Mouse (Mus musculus) heart, adult 9 months (tissue): ENCODE data around the gene Dqx1.

Experiments used
- DNase-seq, 2 experiments: peaks; one replicate each; pipeline ENCODE4 v3.0.0; 2022; ENCODE audit warnings: low spot score in 2 of 2

The Dqx1 gene

DNA sequence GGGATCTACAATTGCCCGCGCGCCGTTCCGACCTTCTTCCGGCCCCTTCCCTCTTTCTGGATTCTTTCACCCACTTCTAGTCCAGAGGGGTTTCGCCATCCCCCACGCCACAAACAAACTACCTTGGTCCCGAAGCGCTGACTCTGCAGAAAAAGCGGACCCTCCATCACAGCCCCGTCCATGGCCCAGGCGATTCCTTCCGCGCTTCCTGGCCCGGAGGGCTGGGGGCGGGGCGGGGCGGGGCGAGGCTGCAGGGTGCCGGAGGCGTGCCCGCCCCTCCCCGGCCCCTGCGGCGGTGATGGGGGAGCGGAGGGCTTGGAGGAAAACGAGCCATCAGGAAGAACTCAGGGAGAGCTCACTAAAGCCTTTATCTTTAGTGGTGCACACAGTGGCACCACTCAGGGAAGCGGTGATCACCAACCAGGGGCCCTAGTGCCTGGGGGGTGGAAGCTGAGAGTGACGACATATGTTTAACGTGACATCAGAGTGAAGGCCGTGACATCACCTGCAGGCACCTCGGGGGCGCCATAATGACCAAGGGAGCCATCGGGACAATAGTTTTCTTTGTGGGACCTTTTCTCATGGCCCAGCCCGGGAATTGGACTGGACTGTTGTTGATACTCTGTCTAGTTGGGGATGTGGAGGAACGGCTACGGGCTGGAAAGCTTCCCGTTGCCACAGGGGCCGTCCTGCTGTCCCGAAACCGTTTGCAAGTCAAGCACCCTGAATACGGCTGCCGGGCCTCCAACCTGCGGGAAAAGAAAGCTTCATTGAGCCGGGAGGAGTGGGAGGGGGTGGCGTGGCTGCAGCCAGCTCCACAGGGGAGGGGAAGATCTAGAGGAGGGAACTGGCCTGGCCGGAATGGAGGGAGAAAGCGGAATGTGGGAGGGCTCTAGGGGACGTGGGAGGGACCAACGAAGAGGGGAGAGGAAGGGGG, 24.1 kb upstream of the Dqx1 start, which contains the start of the genes Dok1 and Loxl3:
Dok1 (minus strand) TSS at position 223 of the 937 bp plus-strand sequence.
Loxl3 (plus strand) TSS at position 925 of the 937 bp plus-strand sequence.
- peak; percentile 76 to 78 for DNase-seq

DNA sequence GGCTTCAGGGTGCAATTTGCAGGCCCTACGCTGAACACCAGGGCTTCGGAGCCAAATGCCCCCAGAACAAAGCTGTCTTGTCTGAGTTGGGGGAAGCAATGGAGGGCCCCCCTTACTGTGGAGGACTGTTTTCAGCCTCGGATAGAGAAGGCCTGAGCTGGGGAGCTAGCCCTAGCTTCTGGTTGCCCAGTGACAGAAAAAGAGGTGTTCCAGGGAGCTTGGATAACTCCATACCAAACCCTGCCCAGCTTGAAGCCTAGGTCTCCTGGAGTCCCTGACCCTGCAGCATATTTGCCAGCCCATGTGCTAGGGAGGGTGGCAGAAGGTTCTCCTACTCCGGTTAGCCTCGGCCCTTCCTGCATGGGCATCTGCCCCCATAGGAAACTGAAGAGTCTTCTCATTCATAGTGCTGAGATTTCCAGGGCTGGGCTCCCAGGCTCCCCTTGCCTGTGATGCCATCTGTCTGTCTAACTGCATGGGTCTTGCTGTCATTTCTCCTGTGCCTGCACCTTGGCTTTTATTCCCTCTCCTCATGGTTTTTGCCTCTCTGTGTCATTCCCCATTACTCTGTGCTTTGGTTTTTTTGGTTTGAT, 23.1 kb upstream of the Dqx1 start:
- DNase-seq: no peak

DNA sequence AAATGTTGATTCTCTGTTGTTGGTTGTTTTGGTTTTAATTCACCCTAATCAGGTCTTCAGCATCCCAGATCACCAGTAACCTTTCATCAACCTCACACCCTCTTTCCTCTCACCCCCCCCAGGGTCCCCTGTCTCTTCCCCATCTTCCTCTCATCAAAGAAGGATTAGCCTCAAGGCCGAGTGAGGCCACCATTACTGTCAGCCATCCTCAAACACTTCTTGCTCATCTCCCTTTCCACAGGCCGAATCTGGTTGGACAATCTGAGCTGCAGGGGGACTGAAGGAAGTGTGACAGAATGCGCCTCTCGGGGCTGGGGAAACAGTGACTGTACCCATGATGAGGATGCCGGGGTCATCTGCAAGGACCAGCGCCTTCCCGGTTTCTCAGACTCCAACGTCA, 20.5 kb upstream of the Dqx1 start:
- DNase-seq: no peak

DNA sequence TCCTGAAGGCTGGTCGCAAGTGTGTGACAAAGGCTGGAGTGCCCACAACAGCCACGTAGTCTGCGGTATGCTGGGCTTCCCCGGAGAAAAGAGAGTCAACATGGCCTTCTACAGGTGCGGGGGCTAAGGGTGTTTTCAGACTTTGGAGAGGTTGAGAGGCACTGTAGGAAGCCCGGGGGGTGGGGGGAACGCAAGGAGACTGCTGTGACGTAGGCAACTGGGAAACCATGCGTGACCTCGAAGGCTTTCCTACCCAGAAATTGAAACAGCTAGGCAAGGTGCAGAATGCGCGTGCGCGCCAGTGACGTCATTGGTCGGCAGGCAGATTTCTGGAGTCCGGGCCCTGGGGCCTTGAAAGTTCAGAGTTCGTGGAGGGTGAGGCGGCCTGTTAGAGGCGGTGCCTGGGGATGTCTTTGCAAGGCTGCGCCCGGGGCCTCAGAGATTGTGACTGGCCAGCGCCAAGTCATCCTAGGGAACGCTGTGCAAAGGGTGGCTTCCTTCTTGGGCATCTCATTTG, 19.1 kb upstream of the Dqx1 start:
- peak; percentile 89 to 91 for DNase-seq

DNA sequence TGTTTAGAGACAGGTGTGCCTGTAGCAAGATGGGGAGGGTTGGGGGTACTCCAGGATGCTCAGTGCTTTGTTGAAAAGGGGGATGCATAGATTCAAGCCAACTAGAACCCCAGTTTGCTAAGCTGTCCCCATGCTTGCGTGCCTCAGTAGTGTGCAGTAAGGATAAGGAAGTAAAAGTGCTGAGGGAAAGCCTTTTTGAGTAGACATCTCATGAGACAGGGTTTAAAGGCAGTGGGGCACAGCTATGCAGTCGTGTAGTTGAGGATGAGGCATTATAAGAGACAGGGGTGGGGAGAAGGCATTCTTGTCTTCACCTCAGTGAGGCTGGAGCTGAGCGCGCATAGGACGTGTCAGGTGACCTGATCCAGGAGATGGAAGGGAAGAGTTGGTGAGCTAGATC, 17.0 kb upstream of the Dqx1 start:
- no peak for DNase-seq

DNA sequence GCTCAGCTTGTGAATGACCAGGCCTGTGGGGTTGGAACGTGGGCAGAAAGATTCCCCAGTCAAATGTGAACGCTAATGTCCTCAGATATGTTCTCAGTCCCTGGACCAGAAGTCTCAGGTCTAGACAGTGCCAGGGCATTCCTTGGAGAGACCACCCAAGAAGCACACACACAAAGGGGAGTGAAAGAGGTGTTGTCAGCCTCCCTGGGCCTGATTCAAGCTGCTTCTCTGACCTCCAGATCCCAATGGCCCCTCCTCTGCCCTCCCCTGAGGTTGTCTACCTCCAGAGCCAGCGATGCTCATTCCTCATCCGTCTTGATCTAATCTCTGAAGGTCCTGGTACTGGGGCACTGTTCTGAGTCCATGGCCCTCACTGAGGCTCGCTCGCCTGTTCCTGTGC, 14.1 kb upstream of the Dqx1 start:
- no peak for DNase-seq

DNA sequence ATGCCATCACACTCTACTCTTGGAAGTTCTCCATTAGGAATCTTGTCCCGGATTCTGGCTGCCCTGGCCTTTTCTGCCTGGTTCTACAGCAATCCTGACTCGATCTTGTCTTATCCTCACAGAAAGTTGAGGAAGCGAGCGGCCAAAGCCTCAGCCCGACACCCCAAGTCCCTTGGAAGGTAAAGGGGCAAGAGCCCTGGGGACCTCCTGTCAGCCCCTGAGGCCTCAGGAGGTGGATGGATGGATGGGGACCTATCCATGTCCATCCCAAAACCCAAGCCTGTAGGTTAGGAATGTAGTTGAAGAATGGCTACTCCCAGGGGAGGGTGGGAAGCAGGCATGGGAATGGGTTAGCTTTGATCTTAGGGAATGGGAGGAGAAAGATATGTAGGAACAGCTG, 13.7 kb upstream of the Dqx1 start:
- DNase-seq: no peak

DNA sequence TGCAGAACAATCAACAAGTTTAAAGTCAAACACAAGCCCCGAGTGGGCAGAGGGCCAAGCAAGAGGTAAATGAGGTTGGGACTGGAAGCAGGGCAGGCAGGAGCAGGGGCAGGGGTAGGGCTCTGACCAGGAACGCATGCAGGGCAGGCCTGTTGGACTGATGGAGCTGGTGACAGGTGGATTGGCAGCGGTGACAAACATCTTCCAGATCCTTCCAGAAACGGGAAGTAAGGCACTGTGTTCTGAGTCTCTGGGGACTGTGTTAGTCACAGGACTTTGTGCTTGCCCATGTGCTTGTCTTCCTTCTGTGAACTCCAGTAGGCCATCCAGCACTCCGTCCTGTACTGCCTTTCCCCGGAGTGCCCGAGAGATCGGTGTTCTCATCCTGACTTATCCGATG, 12.9 kb upstream of the Dqx1 start:
- peak; percentile 54 to 59 for DNase-seq

DNA sequence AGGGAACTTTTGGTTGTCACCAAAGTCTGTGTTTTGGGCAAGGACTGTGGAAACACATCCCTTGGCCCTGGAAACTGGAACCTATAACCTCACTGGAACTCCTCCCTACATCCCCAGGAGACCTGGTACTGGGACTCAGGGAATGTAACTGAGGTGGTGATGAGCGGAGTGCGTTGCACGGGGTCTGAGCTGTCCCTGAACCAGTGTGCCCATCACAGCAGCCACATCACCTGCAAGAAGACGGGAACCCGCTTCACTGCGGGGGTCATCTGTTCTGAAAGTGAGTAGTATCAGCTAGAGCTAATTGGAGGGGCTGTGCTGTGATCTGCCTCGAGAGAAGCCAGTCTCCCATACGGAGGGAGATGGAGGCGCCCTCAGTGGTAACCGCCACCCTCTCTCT, 8.3 kb upstream of the Dqx1 start:
- no peak for DNase-seq

DNA sequence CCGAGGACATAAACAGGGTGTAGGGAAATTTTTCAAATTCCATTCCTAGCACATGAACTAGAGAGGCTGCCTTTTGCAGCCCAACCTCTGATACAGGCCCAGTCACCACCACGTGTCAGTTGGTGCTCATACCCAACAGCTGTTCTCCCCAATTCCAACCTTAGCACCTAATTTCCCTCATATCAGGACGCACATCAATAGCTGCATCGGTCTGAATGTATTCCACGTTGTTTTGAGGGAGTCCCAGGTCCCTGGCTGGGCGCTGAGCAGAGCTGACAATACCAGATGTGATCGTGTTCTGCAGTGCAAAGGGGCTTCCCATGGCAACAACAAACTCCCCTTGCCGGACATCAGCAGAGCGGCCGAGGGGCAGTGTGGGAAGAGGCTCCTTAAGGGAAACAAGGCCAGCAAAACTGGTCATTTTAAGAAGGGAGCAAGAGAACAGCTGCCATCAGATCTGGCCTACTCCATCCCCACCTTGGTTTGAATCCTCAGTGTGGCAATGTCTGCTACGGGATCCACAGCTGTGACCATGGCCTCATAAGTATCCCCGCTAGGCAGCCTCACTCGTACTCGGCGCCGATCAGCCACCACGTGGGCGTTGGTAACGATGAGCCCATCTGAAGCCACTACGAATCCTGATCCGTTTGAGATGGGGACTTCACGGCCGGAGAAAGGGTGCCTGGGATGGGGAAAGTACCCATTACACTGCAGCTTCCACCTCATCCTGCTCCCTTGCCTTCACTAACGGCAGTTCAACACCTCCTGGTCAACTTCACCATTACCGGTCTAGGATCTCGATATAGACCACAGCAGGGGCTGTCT, 4.3 kb upstream of the Dqx1 start:
- DNase-seq: peak in 1 of 2 experiments; percentile 26

DNA sequence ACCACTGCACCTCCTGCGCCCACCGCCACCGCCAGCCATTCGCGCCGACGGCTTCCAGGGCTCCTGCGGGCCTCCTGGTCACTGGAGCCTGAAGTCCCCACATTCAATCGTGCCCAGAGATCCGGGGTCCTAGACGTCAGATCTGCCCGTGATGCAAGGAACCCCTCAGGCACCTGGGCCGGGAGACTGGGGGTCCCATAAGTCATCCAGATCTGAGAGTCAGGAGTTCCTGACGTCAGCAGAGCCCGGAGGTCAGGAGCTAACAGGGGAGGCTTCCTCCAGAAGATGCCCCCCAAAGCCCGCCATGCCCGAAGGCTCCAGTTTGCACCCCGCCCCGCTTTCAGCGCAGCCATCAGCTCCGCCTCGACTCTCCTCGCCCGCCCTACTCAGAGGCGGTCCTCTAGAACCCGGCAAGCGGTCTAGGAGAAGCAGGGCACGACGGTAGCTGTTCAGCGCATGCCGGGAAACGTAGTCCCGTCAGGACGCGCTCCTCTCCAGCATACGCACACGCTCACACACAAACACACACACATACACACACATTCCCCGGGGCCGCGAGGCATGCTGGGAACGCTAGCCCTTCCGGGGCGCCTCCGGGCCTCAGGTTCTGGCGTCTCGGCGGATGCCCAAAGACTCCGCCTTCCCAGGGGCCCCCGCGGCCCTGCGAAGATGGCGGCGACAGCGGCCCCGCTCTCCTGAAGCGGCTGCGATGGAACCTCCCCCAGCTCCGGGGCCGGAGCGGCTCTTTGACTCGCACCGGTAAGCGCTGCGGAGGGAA, 3.4 kb upstream of the Dqx1 start, which contains the start of gene Aup1:
Aup1 (plus strand) TSS at position 448 of the 778 bp plus-strand sequence.
- peak; percentile 96 to 97 for DNase-seq

DNA sequence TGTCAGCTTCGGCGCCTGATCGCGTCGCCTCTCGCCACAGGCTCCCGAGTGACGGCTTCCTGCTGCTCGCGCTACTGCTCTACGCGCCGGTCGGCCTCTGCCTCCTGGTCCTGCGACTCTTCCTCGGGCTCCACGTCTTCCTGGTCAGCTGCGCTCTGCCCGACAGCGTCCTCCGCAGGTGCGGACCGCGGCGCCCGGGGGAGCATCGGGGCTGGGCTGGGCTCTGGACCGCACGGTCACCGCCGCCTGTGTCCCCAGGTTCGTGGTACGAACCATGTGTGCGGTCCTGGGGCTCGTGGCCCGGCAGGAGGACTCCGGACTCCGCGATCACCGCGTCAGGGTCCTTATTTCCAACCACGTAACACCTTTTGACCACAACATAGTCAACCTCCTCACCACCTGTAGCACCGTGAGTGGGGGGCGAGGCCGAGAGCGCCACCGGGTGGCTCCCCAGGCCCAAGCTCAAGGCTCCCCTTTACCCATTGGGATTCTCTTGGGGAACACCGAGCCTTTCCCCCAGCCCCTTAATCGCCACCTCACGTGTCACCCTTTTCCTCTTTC, 2.7 kb upstream of the Dqx1 start, which contains the start of gene Htra2:
Htra2 (minus strand) TSS at position 403 of the 561 bp plus-strand sequence.
- peak; percentile 28 to 35 for DNase-seq

DNA sequence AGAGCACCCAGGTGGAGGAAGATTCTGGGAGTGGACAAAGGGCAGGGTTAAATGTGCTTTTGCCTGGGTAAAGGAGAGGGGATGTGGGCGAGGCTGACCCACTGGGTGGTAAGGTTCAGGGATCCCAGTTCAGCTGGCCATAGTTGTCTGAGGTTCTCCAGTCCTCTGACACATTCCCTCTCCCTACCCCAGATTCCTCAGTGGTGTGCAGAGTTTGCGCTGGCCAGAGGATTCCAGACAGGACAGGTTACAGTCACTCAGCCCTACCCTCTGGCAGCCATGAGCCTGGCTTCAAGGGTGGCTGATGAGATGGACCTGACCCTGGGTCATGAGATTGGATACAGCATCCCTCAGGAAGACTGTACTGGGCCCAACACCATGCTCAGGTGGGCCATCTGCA, 1.1 kb downstream of the Dqx1 start:
- DNase-seq: no peak

DNA sequence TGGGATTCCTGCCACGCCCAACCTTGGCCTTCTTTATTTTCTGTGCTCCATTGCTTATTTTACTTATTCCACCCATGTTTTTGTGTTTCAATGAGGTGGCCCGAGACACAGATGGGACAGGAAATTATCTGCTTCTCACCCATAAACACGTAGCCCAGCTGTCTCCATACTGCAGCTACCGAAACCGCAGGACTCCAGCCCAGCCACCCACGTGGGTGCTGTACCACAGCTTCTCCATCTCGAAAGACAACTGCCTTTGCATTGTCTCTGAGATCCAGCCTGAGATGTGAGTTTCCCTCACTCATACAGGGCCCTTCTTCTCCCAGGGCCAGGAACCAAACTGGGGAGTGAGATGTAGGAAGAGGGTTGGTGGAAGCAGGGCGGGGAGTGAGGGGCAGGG, 8.4 kb downstream of the Dqx1 start:
- DNase-seq: no peak

DNA sequence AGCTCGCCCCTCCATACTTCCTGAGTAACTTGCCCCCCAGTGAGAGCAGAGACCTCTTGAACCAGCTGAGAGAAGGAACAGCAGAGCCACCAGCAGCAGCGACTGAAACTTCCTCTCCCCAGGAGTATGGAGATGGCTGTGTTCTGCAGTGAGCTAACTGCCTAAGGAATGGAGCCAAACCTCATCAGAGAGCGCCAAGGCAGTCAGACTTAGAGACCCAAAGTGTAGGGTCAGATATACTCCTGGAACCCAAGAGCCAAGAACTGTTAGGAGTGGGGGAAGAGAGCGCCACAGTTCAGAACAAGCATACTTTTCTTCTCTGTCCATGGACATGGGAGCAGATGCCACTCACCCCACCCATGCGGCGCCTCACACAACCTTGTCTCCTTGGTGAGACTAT, 8.8 kb downstream of the Dqx1 start:
- no peak for DNase-seq

DNA sequence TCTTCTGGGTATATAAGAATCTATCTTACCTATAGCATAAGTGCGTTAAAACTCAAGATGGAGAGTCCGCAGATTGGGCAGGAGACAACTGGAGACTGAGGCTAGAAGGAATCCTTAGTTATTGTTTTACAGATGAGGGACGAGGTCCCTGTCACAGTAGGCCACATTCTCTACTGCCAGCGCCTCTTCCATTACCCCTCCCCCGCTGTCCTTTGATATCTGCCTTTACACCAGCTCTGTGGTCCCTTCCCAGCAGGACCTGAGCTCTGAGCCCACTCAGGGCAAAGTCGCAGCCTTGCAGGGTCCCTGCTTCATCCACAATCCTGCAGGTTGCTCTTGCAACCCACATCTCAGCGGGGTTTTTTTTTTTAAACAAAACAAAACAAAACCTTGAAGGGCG, 10.6 kb downstream of the Dqx1 start:
- no peak for DNase-seq

DNA sequence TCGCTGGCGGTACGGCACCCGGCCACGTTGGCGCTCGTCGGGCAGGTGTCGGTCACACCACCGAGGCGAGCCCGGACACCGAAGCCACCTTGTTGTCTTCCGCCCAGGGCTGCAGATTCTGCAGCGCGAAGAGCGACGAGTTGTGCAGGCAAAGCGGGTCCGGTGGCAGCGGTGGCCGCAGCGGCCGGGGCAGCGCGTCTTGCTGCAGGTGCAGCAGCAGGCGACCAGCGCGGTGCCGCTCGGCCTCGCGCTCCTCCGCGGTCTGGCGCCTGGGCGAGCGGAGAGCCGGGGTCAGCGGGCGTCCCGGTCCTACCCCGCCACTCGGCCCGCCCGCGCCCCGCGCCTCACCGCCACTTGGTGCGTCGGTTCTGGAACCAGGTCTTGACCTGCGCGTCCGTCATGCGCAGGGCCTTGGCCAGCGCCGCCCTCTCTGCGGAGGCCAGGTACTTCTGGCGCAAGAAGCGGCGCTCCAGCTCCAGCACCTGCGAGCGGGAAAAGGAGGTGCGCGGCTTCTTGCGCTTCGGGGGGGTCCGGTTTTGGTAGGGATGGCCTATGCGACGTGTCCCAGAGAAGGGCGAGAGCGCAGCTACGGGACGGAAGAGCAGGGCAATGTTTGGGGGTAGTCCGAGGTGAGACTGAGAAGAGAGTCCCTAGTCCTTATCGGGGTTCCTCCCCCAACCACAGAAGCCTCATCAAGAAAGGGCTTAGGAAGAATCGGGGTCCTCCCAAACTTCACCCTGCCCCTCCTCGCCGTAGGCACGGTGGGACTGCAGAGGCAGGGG, 11.3 kb downstream of the Dqx1 start:
- DNase-seq: no peak

DNA sequence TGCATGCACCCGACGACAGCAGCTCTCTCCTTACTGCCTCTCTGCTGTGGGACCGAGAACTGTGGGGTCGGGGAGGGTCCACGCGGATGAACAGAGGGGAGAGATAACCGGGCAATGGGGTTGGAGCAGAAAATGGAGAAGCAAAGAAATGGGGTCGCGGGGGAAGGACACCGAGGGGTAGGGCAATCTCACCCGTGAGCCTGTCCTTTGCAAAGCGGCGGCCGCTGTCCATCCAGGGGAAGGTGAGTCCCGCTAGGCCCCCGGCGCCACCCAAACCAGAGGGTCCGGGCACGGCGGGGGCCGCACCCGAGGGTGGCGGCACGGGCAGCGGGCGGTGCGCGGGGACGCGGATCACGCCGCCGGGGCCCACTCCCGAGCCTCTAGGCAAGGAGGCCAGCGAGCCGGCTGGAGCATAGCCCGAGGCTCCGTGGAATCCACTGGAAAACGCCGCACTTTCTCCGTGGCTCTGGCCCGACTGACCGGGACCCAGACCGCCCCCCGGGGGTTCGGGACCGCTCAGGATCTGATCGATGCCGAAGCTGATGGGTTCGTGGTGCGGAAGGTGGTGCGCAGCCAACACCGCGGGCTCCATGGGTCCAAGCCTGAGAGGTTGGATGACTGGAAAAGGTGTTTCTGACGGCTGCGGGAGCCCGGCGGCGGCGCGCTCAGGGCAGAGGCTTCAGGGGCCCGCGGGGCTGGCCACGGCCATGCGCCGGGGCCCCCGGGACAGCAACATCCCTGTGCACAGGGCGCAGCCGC, 12.0 kb downstream of the Dqx1 start:
- DNase-seq: no peak

DNA sequence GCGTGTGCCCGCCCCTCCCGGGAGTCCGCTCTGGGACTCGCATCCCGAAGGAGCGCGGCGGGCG, 12.4 kb downstream of the Dqx1 start, which contains the start of gene Tlx2:
Tlx2 (minus strand) TSS at position 47 of the 64 bp plus-strand sequence.
- DNase-seq: no peak
